Mouse (Mus musculus): ENCODE data around the gene Ltbp1. TPM values are rescaled to one million over a fixed set of nuclear protein-coding genes. Genes with fewer than 3 reads are reported as not detected.

Gene Ltbp1
- polyA plus RNA-seq, 1 experiment from 2014 or later, result 2.6 TPM

- no peak overlapping the region for H3K4me2 ChIP-seq (replicated peaks)
- DNase-seq (ENCODE audit: low spot score), result no peak
Measured at GRCm38 (mm10) chr17:75164566-75164965, 159.2 kb downstream of the Ltbp1 start.

GRCm38 (mm10) chr17:75168572-75169200 lies 163.3 kb downstream of the Ltbp1 start:
- H3K4me3 ChIP-seq (replicated peaks; ENCODE audit: low read length), result no peak overlapping the region
- H3K4me2 ChIP-seq (replicated peaks), result no peak overlapping the region
- no peak overlapping the region for H3K9ac ChIP-seq
- H3K27ac ChIP-seq, result no peak overlapping the region
- WGBS, result 86% methylated on average over 3 of the region's 3 CpGs
- no peaks in the 10 kb centered on the region for H3K36me3 ChIP-seq (replicated peaks; ENCODE audit: control insufficient read depth, insufficient read depth)
- H3K9me3 ChIP-seq (ENCODE audit: control insufficient read depth, low read length), result 0 out of 2 replicates have a peak, but pooled peaks cover 3% of the 10 kb centered on the region
- no peaks in the 10 kb centered on the region for H3K27me3 ChIP-seq (ENCODE audit: control insufficient read depth, insufficient read depth, low read length)
- DNase-seq (ENCODE audit: low spot score) (no peak), ATAC-seq (ENCODE audit: low FRiP score) (no peak)
- H3K4me1 ChIP-seq (replicated peaks; ENCODE audit: control insufficient read depth, insufficient read depth, low read length), result no peaks in the 10 kb centered on the region

More at GRCm38 (mm10) chr17:75164566-75164965, 159.2 kb downstream of the Ltbp1 start:
- Histone ChIP-seq H3K27ac (no peak overlapping the region), H3K4me1 (replicated peaks; ENCODE audit: control insufficient read depth, insufficient read depth, low read length) (no peaks in the 10 kb centered on the region), H3K27me3 (ENCODE audit: control insufficient read depth, insufficient read depth, low read length) (no peaks in the 10 kb centered on the region), H3K9me3 (ENCODE audit: control insufficient read depth, low read length) (no peaks in the 10 kb centered on the region), H3K36me3 (replicated peaks; ENCODE audit: control insufficient read depth, insufficient read depth) (no peaks in the 10 kb centered on the region), H3K4me3 (replicated peaks; ENCODE audit: low read length) (no peak overlapping the region), H3K9ac (no peak overlapping the region)
- WGBS, result 93% methylated on average over 5 of the region's 5 CpGs
- ATAC-seq (ENCODE audit: low FRiP score), result no peak

- 92% methylated on average over 7 of the region's 7 CpGs for WGBS
- DNase-seq (ENCODE audit: low spot score), result no peak
- Histone ChIP-seq H3K4me3 (replicated peaks; ENCODE audit: low read length) (no peak overlapping the region), H3K36me3 (replicated peaks; ENCODE audit: control insufficient read depth, insufficient read depth) (no peaks in the 10 kb centered on the region), H3K27ac (no peak overlapping the region), H3K9me3 (ENCODE audit: control insufficient read depth, low read length) (0 out of 2 replicates have a peak, but pooled peaks cover 3% of the 10 kb centered on the region), H3K9ac (no peak overlapping the region), H3K4me1 (replicated peaks; ENCODE audit: control insufficient read depth, insufficient read depth, low read length) (no peaks in the 10 kb centered on the region), H3K27me3 (ENCODE audit: control insufficient read depth, insufficient read depth, low read length) (no peaks in the 10 kb centered on the region), H3K4me2 (replicated peaks) (no peak overlapping the region)
- ATAC-seq (ENCODE audit: low FRiP score), result no peak
Measured at GRCm38 (mm10) chr17:75171659-75172058, 166.3 kb downstream of the Ltbp1 start.

- ATAC-seq (ENCODE audit: low FRiP score), result no peak
- Histone ChIP-seq H3K4me3 (replicated peaks; ENCODE audit: low read length) (no peak overlapping the region), H3K9ac (no peak overlapping the region), H3K9me3 (ENCODE audit: control insufficient read depth, low read length) (0 out of 2 replicates have a peak, but pooled peaks cover 3% of the 10 kb centered on the region), H3K4me1 (replicated peaks; ENCODE audit: control insufficient read depth, insufficient read depth, low read length) (no peaks in the 10 kb centered on the region), H3K4me2 (replicated peaks) (no peak overlapping the region), H3K27ac (no peak overlapping the region), H3K36me3 (replicated peaks; ENCODE audit: control insufficient read depth, insufficient read depth) (no peaks in the 10 kb centered on the region), H3K27me3 (ENCODE audit: control insufficient read depth, insufficient read depth, low read length) (no peaks in the 10 kb centered on the region)
- no peak for DNase-seq (ENCODE audit: low spot score)
- 76% methylated on average over 7 of the region's 7 CpGs for WGBS
Measured at GRCm38 (mm10) chr17:75172685-75173205, 167.4 kb downstream of the Ltbp1 start.

DNA sequence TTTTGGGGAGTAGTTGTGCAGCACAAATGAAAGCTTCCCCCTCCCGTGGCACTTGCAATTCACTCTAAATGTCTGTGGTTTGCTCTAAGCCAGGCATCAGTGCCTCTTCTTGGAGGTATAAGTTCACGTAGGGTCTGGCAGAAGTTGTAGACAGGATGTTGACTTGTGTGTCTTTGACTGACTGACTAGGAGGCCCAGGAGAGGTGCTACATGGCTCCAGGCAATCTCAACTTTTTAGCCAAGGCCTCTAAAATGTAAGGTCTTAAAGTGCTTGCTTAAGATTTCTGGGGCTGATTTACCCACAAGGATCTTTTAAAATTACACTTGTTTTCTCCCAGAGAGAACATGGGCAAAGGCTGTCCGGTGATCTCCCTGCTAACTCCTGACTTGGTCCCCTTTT lies 169.1 kb downstream of the Ltbp1 start:
- no peak overlapping the region for H3K4me2 ChIP-seq (replicated peaks)
- H3K4me3 ChIP-seq (replicated peaks; ENCODE audit: low read length), result no peak overlapping the region
- no peak overlapping the region for H3K9ac ChIP-seq
- H3K9me3 ChIP-seq (ENCODE audit: control insufficient read depth, low read length), result 0 out of 2 replicates have a peak, but pooled peaks cover 3% of the 10 kb centered on the region
- peaks cover 6% of the 10 kb centered on the region; the same call in 1 of the 2 replicates for H3K4me1 ChIP-seq (replicated peaks; ENCODE audit: control insufficient read depth, insufficient read depth, low read length)
- WGBS, result 94% methylated on average over 3 of the region's 3 CpGs
- DNase-seq (ENCODE audit: low spot score) (no peak), ATAC-seq (ENCODE audit: low FRiP score) (no peak)
- H3K27ac ChIP-seq, result no peak overlapping the region
- H3K27me3 ChIP-seq (ENCODE audit: control insufficient read depth, insufficient read depth, low read length), result no peaks in the 10 kb centered on the region
- no peaks in the 10 kb centered on the region for H3K36me3 ChIP-seq (replicated peaks; ENCODE audit: control insufficient read depth, insufficient read depth)

GRCm38 (mm10) chr17:75177920-75178867 lies 172.8 kb downstream of the Ltbp1 start:
- Histone ChIP-seq H3K36me3 (replicated peaks; ENCODE audit: control insufficient read depth, insufficient read depth) (no peaks in the 10 kb centered on the region), H3K4me1 (replicated peaks; ENCODE audit: control insufficient read depth, insufficient read depth, low read length) (peaks cover 6% of the 10 kb centered on the region; the same call in 1 of the 2 replicates), H3K4me3 (replicated peaks; ENCODE audit: low read length) (no peak overlapping the region), H3K9ac (no peak overlapping the region), H3K4me2 (replicated peaks) (peak overlapping the region; percentile 29), H3K27me3 (ENCODE audit: control insufficient read depth, insufficient read depth, low read length) (no peaks in the 10 kb centered on the region), H3K27ac (no peak overlapping the region), H3K9me3 (ENCODE audit: control insufficient read depth, low read length) (no peaks in the 10 kb centered on the region)
- 47% methylated on average over 24 of the region's 24 CpGs for WGBS
- peak; percentile 40 for DNase-seq (ENCODE audit: low spot score)
- peak; percentile 65 for ATAC-seq (ENCODE audit: low FRiP score)

- peaks cover 6% of the 10 kb centered on the region; the same call in 1 of the 2 replicates for H3K4me1 ChIP-seq (replicated peaks; ENCODE audit: control insufficient read depth, insufficient read depth, low read length)
- H3K4me3 ChIP-seq (replicated peaks; ENCODE audit: low read length), result no peak overlapping the region
- H3K9me3 ChIP-seq (ENCODE audit: control insufficient read depth, low read length), result no peaks in the 10 kb centered on the region
- DNase-seq (ENCODE audit: low spot score) (no peak), ATAC-seq (ENCODE audit: low FRiP score) (no peak)
- H3K4me2 ChIP-seq (replicated peaks), result no peak overlapping the region; the same call in 1 of the 2 replicates
- WGBS, result 66% methylated on average over 8 of the region's 8 CpGs
- H3K36me3 ChIP-seq (replicated peaks; ENCODE audit: control insufficient read depth, insufficient read depth), result no peaks in the 10 kb centered on the region
- no peaks in the 10 kb centered on the region for H3K27me3 ChIP-seq (ENCODE audit: control insufficient read depth, insufficient read depth, low read length)
- no peak overlapping the region for H3K27ac ChIP-seq
- no peak overlapping the region for H3K9ac ChIP-seq
Measured at GRCm38 (mm10) chr17:75179001-75179400, 173.6 kb downstream of the Ltbp1 start.

DNA sequence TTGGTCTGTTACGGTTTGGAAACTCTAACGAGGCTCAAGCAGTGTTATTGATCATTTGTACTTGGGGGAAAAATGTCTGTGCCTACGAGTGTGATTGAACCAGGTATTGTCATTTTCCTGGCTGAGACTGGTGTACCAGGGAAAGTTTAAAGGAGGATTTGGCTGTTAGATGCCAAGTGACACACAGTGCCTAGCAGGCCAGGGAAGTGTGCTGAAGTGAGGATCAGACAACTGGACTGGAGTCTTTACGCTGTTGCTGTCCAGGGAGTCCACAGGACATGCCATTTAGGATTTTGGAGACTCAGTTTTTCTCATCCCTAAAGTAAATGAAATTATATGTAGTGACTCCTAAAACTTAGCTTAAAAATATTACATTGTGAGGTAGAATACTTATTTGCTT lies 174.9 kb downstream of the Ltbp1 start:
- Histone ChIP-seq H3K27me3 (ENCODE audit: control insufficient read depth, insufficient read depth, low read length) (no peaks in the 10 kb centered on the region), H3K9me3 (ENCODE audit: control insufficient read depth, low read length) (no peaks in the 10 kb centered on the region), H3K36me3 (replicated peaks; ENCODE audit: control insufficient read depth, insufficient read depth) (no peaks in the 10 kb centered on the region), H3K9ac (no peak overlapping the region), H3K4me1 (replicated peaks; ENCODE audit: control insufficient read depth, insufficient read depth, low read length) (peaks cover 6% of the 10 kb centered on the region; the same call in 1 of the 2 replicates), H3K4me3 (replicated peaks; ENCODE audit: low read length) (no peak overlapping the region), H3K4me2 (replicated peaks) (no peak overlapping the region), H3K27ac (no peak overlapping the region)
- no peak for ATAC-seq (ENCODE audit: low FRiP score)
- no peak for DNase-seq (ENCODE audit: low spot score)
- 85% methylated on average over 4 of the region's 4 CpGs for WGBS

GRCm38 (mm10) chr17:75180956-75181588 lies 175.7 kb downstream of the Ltbp1 start:
- H3K4me1 ChIP-seq (replicated peaks; ENCODE audit: control insufficient read depth, insufficient read depth, low read length), result peaks cover 6% of the 10 kb centered on the region; the same call in 1 of the 2 replicates
- no peak overlapping the region for H3K9ac ChIP-seq
- no peak for ATAC-seq (ENCODE audit: low FRiP score)
- H3K36me3 ChIP-seq (replicated peaks; ENCODE audit: control insufficient read depth, insufficient read depth), result no peaks in the 10 kb centered on the region
- no peaks in the 10 kb centered on the region for H3K9me3 ChIP-seq (ENCODE audit: control insufficient read depth, low read length)
- no peak overlapping the region for H3K4me2 ChIP-seq (replicated peaks)
- H3K27me3 ChIP-seq (ENCODE audit: control insufficient read depth, insufficient read depth, low read length), result no peaks in the 10 kb centered on the region
- no peak overlapping the region for H3K4me3 ChIP-seq (replicated peaks; ENCODE audit: low read length)
- no peak for DNase-seq (ENCODE audit: low spot score)
- no peak overlapping the region for H3K27ac ChIP-seq
- 77% methylated on average over 12 of the region's 12 CpGs for WGBS
